8 mouse cellular contexts compared by ENCODE assay signal in the genomic region with DNA sequence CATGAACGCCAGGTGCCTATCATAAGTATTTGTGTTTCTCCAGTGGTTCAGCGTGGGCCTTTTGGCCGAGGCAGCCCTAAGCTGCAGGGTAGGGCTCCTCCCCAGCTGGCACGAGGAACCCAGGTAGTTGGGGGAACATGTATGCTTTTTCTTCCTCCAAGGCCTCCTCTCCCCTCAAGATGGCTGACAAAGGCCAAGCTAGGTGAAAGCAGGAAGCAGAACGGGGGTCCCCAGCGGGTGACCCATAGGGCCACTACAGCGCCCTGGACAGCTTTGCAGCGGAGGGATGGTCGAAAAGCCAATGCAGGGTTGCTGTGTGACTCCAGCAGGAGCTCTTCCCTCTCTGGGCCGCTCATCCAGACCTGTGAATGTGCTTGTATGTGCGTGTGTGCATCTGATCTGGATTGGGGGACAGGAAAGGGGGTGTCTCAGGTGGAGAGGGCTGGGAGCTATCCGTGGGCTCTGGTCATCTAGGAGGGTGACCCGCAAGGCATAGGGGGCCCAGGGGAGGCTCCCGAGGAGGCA. TPM values are rescaled to one million over a fixed set of nuclear protein-coding genes. Genes with fewer than 3 reads are reported as not detected.
DNase-seq lines count a peak whose midpoint lies in the region; ATAC-seq and TF ChIP-seq lines count a peak whose summit lies in the region.

No protein-coding gene starts in this region.

- peak overlapping the region; percentile 93 for H3K9ac ChIP-seq in heart, adult 2 months (ENCODE audit: low read depth, low read length)
- peak overlapping the region; percentile 76 for H3K9ac ChIP-seq in ES-Bruce4 (ENCODE audit: low read depth, poor library complexity, severe bottlenecking)
- H3K9ac ChIP-seq in forebrain, postnatal 0 days, result peak overlapping the region; percentile 69
- H3K9ac ChIP-seq in liver, postnatal 0 days (replicated peaks), result peak overlapping the region; percentile 70

- intact Hi-C loops in heart, adult 2 months (cut with DNase I), result loop anchor here (1.0 kb wide), 1 partner anchor 17 kb away; the partner anchor contains the start of gene Commd7

- H3K9me3 ChIP-seq in ES-Bruce4 (replicated peaks; ENCODE audit: control insufficient read depth, insufficient read depth, low read length, poor library complexity, severe bottlenecking), result no peaks in the 10 kb centered on the region
- no peaks in the 10 kb centered on the region for H3K9me3 ChIP-seq in forebrain, postnatal 0 days (ENCODE audit: low read length)
- H3K9me3 ChIP-seq in liver, postnatal 0 days (ENCODE audit: low read length), result no peaks in the 10 kb centered on the region

- peaks cover 5% of the 10 kb centered on the region for H3K4me1 ChIP-seq in heart, adult 2 months (ENCODE audit: control insufficient read depth, insufficient read depth, low read length)
- H3K4me1 ChIP-seq in ES-Bruce4 (ENCODE audit: control insufficient read depth, insufficient read depth, low read length), result no peaks in the 10 kb centered on the region
- H3K4me1 ChIP-seq in forebrain, postnatal 0 days (ENCODE audit: insufficient read depth), result no peaks in the 10 kb centered on the region
- H3K4me1 ChIP-seq in liver, postnatal 0 days (ENCODE audit: insufficient read depth), result peaks cover 14% of the 10 kb centered on the region

- no peak for TF ChIP-seq CTCF in heart, adult 2 months (IDR thresholded peaks at IDR 0.05)
- TF ChIP-seq CTCF in ES-Bruce4 (IDR thresholded peaks at IDR 0.05; ENCODE audit: low read depth, low read length), result no peak
- no peak for TF ChIP-seq CTCF in forebrain, postnatal 0 days (IDR thresholded peaks at IDR 0.05; ENCODE audit: low read depth)
- no peak for TF ChIP-seq CTCF in liver, postnatal 0 days (IDR thresholded peaks at IDR 0.05; ENCODE audit: low read depth)

- no peak for ATAC-seq in forebrain, postnatal 0 days
- ATAC-seq in liver, postnatal 0 days, result peak; percentile 1; the same call in 1 of the 2 replicates

- no peak overlapping the region; the same call in 1 of the 2 replicates for H3K27ac ChIP-seq in heart, adult 2 months
- H3K27ac ChIP-seq in ES-Bruce4 (ENCODE audit: insufficient read depth, low read length), result no peak overlapping the region
- no peak overlapping the region for H3K27ac ChIP-seq in forebrain, postnatal 0 days (ENCODE audit: low read depth, low read length)
- no peak overlapping the region for H3K27ac ChIP-seq in liver, postnatal 0 days (ENCODE audit: low read depth)

- H3K36me3 ChIP-seq in heart, adult 2 months (ENCODE audit: control insufficient read depth, insufficient read depth, low read length), result no peaks in the 10 kb centered on the region
- H3K36me3 ChIP-seq in ES-Bruce4 (ENCODE audit: control insufficient read depth, insufficient read depth, low read length, poor library complexity, severe bottlenecking), result no peaks in the 10 kb centered on the region
- no peaks in the 10 kb centered on the region for H3K36me3 ChIP-seq in forebrain, postnatal 0 days (ENCODE audit: insufficient read depth)
- no peaks in the 10 kb centered on the region for H3K36me3 ChIP-seq in liver, postnatal 0 days (replicated peaks; ENCODE audit: insufficient read depth, low read length)

- TF ChIP-seq POLR2A in heart, adult 2 months (IDR thresholded peaks at IDR 0.05; ENCODE audit: insufficient read depth, low read depth, low read length), result no peak
- no peak for TF ChIP-seq POLR2A in ES-Bruce4 (IDR thresholded peaks at IDR 0.05; ENCODE audit: insufficient read depth, low read length)

- no peaks in the 10 kb centered on the region for H3K79me2 ChIP-seq in heart, adult 2 months (replicated peaks; ENCODE audit: control insufficient read depth, insufficient read depth, low read length)

- peak overlapping the region; percentile 90 for H3K4me3 ChIP-seq in heart, adult 2 months
- H3K4me3 ChIP-seq in ES-Bruce4 (ENCODE audit: low read depth, low read length), result peak overlapping the region; percentile 58
- peak overlapping the region; percentile 81 for H3K4me3 ChIP-seq in forebrain, postnatal 0 days (ENCODE audit: low read depth, low read length)
- H3K4me3 ChIP-seq in liver, postnatal 0 days (ENCODE audit: low read depth, low read length), result peak overlapping the region; percentile 84

- no peak for TF ChIP-seq EP300 in heart, adult 2 months (IDR thresholded peaks at IDR 0.05; ENCODE audit: insufficient read depth, low read depth, low read length)
- TF ChIP-seq EP300 in ES-Bruce4 (IDR thresholded peaks at IDR 0.05; ENCODE audit: insufficient read depth, low read depth, low read length), result no peak
- TF ChIP-seq EP300 in liver, postnatal 0 days (IDR thresholded peaks at IDR 0.05; ENCODE audit: low read depth), result no peak

- WGBS in heart, adult 2 months, result 33% methylated on average over 14 of the region's 14 CpGs
- WGBS in forebrain, postnatal 0 days, result 21% methylated on average over 13 of the region's 14 CpGs
- WGBS in liver, postnatal 0 days (ENCODE audit: insufficient replicate concordance), result 29% methylated on average over 13 of the region's 14 CpGs

- H3K4me2 ChIP-seq in forebrain, postnatal 0 days (ENCODE audit: low read depth), result peak overlapping the region; percentile 89
- peak overlapping the region; percentile 88 for H3K4me2 ChIP-seq in liver, postnatal 0 days (ENCODE audit: low read depth, low read length)

- DNase-seq in heart, adult 2 months, result no peak
- no peak for DNase-seq in heart, adult 9 months (ENCODE audit: low spot score in 2 of 2)
- no peak for DNase-seq in forebrain, postnatal 0 days
- no peak for DNase-seq in liver, postnatal 0 days
- DNase-seq in right cerebral cortex, adult 18-20 months, result no peak
- DNase-seq in ovary, postnatal 36 days (ENCODE audit: low spot score), result no peak
- no peak for DNase-seq in cerebellum, postnatal 4 days (ENCODE audit: low spot score in 2 of 2)

- H3K27me3 ChIP-seq in heart, adult 2 months (ENCODE audit: control insufficient read depth, insufficient read depth, low read length), result no peaks in the 10 kb centered on the region
- H3K27me3 ChIP-seq in ES-Bruce4 (ENCODE audit: control insufficient read depth, insufficient read depth, low read length, poor library complexity, severe bottlenecking), result no peaks in the 10 kb centered on the region
- H3K27me3 ChIP-seq in forebrain, postnatal 0 days (ENCODE audit: insufficient read depth, low read length), result no peaks in the 10 kb centered on the region
- H3K27me3 ChIP-seq in liver, postnatal 0 days (ENCODE audit: insufficient read depth, low read length), result no peaks in the 10 kb centered on the region

RNA-seq across cellular contexts. Expression of gene Dnmt3b, which starts 0.4 kb away (rescaled TPM):
- total RNA-seq in heart, adult 2 months (2021), result 1 to 10 TPM; 1.0 to 1.6 TPM
- polyA plus RNA-seq in heart, adult 2 months (2012; rRNA removed), result 0.84 and 1.8 TPM in 2 replicates
- polyA plus RNA-seq in ES-Bruce4 (2011; ENCODE audit: insufficient read depth, insufficient read length, low read depth, missing spikeins), result 105 and 112 TPM in 2 replicates
- total RNA-seq in forebrain, postnatal 0 days (2014; rRNA removed), result 1.9 and 3.9 TPM in 2 replicates
- polyA plus RNA-seq in forebrain, postnatal 0 days (2015; fragmentation: Nextera tagmentation; extraction: Ambion mirVana), result 1.3 and 1.9 TPM in 2 replicates
- polyA plus RNA-seq in liver, postnatal 0 days (2015; fragmentation: Nextera tagmentation; extraction: Ambion mirVana), result 4.8 and 5.3 TPM in 2 replicates

RNA-seq across cellular contexts. Expression of gene Commd7, which starts 16.3 kb away (rescaled TPM):
- total RNA-seq in heart, adult 2 months (2021), result 10 to 100 TPM; 12.3 to 13.2 TPM
- 11.2 and 12.4 TPM in 2 replicates for polyA plus RNA-seq in heart, adult 2 months (2012; rRNA removed)
- 16.5 and 18.0 TPM in 2 replicates for polyA plus RNA-seq in ES-Bruce4 (2011; ENCODE audit: insufficient read depth, insufficient read length, low read depth, missing spikeins)
- 39.2 and 46.4 TPM in 2 replicates for total RNA-seq in forebrain, postnatal 0 days (2014; rRNA removed)
- 105 and 116 TPM in 2 replicates for polyA plus RNA-seq in forebrain, postnatal 0 days (2015; fragmentation: Nextera tagmentation; extraction: Ambion mirVana)
- polyA plus RNA-seq in liver, postnatal 0 days (2015; fragmentation: Nextera tagmentation; extraction: Ambion mirVana), result 31.2 and 32.9 TPM in 2 replicates

RNA-seq across cellular contexts. Expression of gene Dnmt3c, which starts 47.6 kb away (rescaled TPM):
- not detected for total RNA-seq in heart, adult 2 months (2021)
- polyA plus RNA-seq in heart, adult 2 months (2012; rRNA removed), result not detected in 2 replicates
- polyA plus RNA-seq in ES-Bruce4 (2011; ENCODE audit: insufficient read depth, insufficient read length, low read depth, missing spikeins), result 5.5 and 5.6 TPM in 2 replicates
- total RNA-seq in forebrain, postnatal 0 days (2014; rRNA removed), result not detected in 2 replicates
- not detected in 2 replicates for polyA plus RNA-seq in forebrain, postnatal 0 days (2015; fragmentation: Nextera tagmentation; extraction: Ambion mirVana)
- polyA plus RNA-seq in liver, postnatal 0 days (2015; fragmentation: Nextera tagmentation; extraction: Ambion mirVana), result 0.19 and 0.46 TPM in 2 replicates

Comparison
In these comparisons a context has a peak if more than half of its experiments do, and no peak if none do; other contexts are left out.
1. RNA of gene Dnmt3b, which starts 0.4 kb away (polyA plus RNA-seq): 105 to 112 TPM in ES-Bruce4; 4.8 to 5.3 TPM in liver, postnatal 0 days, 1.3 to 1.9 TPM in forebrain, postnatal 0 days and 0.84 to 1.8 TPM in heart, adult 2 months; every median in the first group is over 10 times any median in the second.
2. Peak in every context shown above with its lines, with median percentiles within 50 percentile points of each other: H3K4me3 ChIP-seq and H3K9ac ChIP-seq.